Mouse (Mus musculus): ENCODE results near the gene Svop. TPM values are rescaled to one million over a fixed set of nuclear protein-coding genes. Genes with fewer than 3 reads are reported as not detected.

Gene Svop
- total RNA-seq, 2 experiments from 2014 or later = not detected

DNA sequence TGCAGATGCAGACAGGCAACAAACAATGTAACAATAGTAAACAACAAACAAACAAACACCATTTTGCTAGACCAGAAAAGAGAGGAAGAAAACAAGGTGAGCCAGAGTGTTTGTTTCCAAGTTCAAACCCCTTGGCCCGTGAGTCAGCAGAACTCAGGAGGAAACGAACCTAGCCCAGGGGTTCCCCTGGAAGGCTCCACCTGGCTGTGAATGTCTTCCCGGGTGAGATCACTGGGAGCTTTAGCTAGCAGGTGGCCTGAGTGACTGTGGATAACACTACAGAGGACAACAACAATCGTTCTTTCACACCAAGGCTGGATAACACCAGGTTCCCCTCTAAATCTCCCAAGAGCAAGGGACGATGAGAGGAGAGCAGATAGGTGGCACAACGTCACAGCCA is 110.2 kb downstream of the Svop start:
- intact Hi-C loops (cut with DNase I) = no loop called here
- no peak for DNase-seq (ENCODE audit: low spot score)

DNA sequence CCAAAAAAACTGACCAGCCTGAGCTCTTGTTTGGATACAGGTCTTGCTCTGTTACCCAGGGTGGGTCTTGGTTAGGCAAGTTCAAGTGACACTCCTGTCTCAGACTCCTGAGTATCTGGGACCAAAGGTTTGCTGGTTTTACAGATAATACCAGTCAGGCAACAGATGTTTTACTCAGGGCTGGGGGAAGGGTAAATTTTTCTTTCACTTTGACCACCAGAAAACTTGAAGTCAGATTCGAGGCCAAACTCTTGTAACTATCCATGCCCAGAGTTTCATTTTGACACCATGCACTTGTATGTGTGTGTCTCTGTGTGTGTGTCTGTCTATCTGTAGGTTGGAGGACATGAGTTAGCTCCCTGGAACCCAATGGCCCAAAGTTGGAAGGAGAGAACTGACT is 110.9 kb downstream of the Svop start:
- intact Hi-C loops (cut with DNase I) = no loop called here
- no peak for DNase-seq (ENCODE audit: low spot score)

DNA sequence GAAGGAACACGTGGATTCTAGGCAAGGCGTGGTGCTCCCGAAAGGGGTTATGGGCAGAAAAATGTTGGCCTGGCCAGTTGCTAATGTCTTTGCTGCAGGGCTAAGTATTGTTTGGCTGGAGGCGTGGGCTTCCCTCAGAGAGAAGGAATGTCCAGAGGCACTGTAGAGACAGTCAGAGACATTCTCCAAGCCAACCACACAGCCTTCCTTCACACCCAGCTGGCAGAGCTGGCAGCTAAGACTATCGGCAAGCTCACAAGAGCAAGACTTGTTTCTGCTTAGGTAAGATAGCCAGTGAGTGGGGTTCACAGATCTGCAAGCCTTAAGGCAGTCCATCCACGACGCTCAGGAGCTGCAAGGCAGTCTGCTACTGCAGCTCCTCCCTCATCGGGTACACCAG is 114.1 kb downstream of the Svop start:
- intact Hi-C loops (cut with DNase I) = no loop called here
- no peak for DNase-seq (ENCODE audit: low spot score)

Other genes starting within 250 kb of the Svop start
- gene Coro1c, start 182.8 kb downstream of the Svop start, total RNA-seq (2021) = 10 to 100 TPM; 34.5 to 35.2 TPM
- 10 to 100 TPM; 13.4 to 16.9 TPM for gene Ssh1, start 97.7 kb downstream of the Svop start, total RNA-seq (2021)
- not detected for gene Dao, start 87.9 kb downstream of the Svop start, total RNA-seq (2021)
- gene Usp30, start 26.1 kb downstream of the Svop start, total RNA-seq (2021) = 10 to 100 TPM in 1 of 2 experiments, 1 to 10 TPM in 1; 9.9 to 11.1 TPM
- 1 to 10 TPM in 1 of 2 experiments, under 1 TPM in 1; 0.83 to 1.4 TPM for gene Alkbh2, start 36.6 kb upstream of the Svop start, total RNA-seq (2021)
- 10 to 100 TPM; 29.7 to 32.3 TPM for gene Ung, start 38.8 kb upstream of the Svop start, total RNA-seq (2021)
- gene Acacb, start 55.0 kb upstream of the Svop start, total RNA-seq (2021) = 100 to 1,000 TPM; 182 to 193 TPM
- gene Foxn4, start 182.2 kb upstream of the Svop start, total RNA-seq (2021) = not detected
- gene Myo1h, start 197.6 kb upstream of the Svop start, total RNA-seq (2021) = not detected